Mouse (Mus musculus) embryonic facial prominence, embryonic 15.5 days (tissue): ENCODE measurements around the gene Gm15262. TPM values are rescaled to one million over a fixed set of nuclear protein-coding genes. Genes with fewer than 3 reads are reported as not detected.

Source experiments
- polyA plus RNA-seq: library from polyadenylated mRNA; unstranded; fragments of >200 nt; fragmentation: Nextera tagmentation; extraction: Ambion mirVana; gene quantifications from 2 replicates; pipeline ENCODE4 v1.2.1, GENCODE M21; 2015

Gene Gm15262
- polyA plus RNA-seq, 1 experiment from 2014 or later: not detected

Other genes starting within 250 kb of the Gm15262 start
- gene Scml2, start 170.3 kb upstream of the Gm15262 start, polyA plus RNA-seq: 4.5 and 4.6 TPM in 2 replicates